Mouse (Mus musculus) liver, embryonic 14.5 days (tissue): ENCODE data around the gene Tdo2.

Source experiments
- CTCF ChIP-seq: IDR thresholded peaks from 2 replicates; pipeline ENCODE4 v1.5.1; 2016; ENCODE audit warnings: antibody characterized with exemption, low read depth, control low read depth
- EP300 ChIP-seq: IDR thresholded peaks from 2 replicates; pipeline ENCODE4 v1.6.1; 2016; ENCODE audit warnings: antibody characterized with exemption, low read depth

DNA sequence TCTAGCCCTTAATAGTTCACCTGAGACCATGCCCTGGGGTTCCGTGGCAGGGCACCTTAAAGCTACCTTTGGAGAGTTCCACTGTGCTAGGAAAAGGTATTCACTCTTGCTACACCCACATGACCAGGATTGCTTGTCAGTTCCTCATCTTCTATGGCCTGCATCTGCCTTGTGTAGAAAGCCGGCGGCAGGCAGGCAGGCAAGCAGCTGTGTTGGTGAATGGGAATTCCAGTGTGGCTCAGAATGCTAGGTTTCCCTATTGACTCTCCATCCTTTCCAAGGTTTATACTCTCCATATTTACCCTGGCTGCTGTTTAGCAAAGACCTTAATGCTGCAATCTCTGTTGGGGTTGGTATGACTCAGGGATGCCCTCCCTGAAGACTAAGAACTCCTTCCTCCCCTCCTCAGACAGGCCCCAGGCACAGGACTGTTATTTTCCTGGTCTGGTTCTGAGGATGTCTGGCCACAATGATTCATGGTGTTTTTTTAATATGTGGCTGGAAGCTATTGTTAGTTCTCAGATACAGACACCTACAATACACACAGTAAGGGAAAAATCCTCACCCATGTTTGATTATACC is 58.6 kb downstream of the Tdo2 start:
- no peak for TF ChIP-seq CTCF
- no peak for TF ChIP-seq EP300
